Mouse (Mus musculus) C2C12 (cell line): ENCODE data around the gene Fam228b.

Experiments used
- CEBPB ChIP-seq: IDR thresholded peaks from one replicate; pipeline ENCODE4 v1.6.1; 2011; ENCODE audit warnings: low read depth, mild to moderate bottlenecking, control low read depth, moderate library complexity
- CTCF ChIP-seq: IDR thresholded peaks from one replicate; pipeline ENCODE4 v1.5.1; 2011; ENCODE audit not compliant: control insufficient read depth, insufficient read depth, insufficient read length
- MAX ChIP-seq: IDR thresholded peaks from one replicate; pipeline ENCODE4 v1.6.1; 2011; ENCODE audit warnings: mild to moderate bottlenecking, control low read depth
- MYOD1 ChIP-seq: IDR thresholded peaks from one replicate; pipeline ENCODE4 v1.6.1; 2011; ENCODE audit warnings: low read depth; ENCODE audit not compliant: control insufficient read depth, insufficient read length
- USF1 ChIP-seq: IDR thresholded peaks from one replicate; pipeline ENCODE4 v1.6.1; 2011; ENCODE audit warnings: low read depth, mild to moderate bottlenecking, control low read depth, moderate library complexity

DNA sequence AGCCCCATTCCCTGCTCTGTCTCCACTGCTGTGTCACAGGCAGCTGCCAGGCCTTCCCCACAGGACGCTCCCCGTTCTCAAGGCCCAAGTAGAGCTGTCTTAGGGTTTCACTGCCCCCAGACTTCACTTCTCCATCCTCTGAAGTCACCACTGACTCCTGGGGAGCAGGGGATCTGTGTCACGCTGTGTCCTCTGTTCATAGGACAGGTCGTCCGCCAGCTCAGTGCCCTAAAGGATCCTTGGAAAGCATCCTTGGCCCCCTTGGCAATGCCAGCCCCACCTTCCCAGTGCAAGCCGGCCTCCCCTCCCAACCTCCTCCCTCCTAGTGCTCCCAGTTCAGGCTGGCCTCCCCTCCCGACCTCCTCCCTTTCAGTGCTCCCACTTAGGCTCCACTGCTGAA is 59.1 kb downstream of the Fam228b start:
- no peak for TF ChIP-seq CTCF
- no peak for TF ChIP-seq CEBPB
- no peak for TF ChIP-seq MAX
- no peak for TF ChIP-seq MYOD1
- no peak for TF ChIP-seq USF1
